Mouse (Mus musculus): ENCODE results near the gene Rprd1b. TPM values are rescaled to one million over a fixed set of nuclear protein-coding genes. Genes with fewer than 3 reads are reported as not detected.
A peak's percentile ranks its signal among the peaks of the same experiment; 100 is the strongest.

The Rprd1b gene
- polyA plus RNA-seq, 1 experiment: 20.8 TPM

GRCm38 (mm10) chr2:158094300-158094699, 66.0 kb downstream of the Rprd1b start:
- Histone ChIP-seq H3K4me1 (ENCODE audit: control insufficient read depth, insufficient read depth, low read length) (peaks cover 12% of the 10 kb centered on the region), H3K27ac (ENCODE audit: insufficient read depth, low read length) (no peak overlapping the region)
- no peak for TF ChIP-seq CTCF (IDR thresholded peaks at IDR 0.05; ENCODE audit: borderline replicate concordance, insufficient read depth, low read length)
- no peak for TF ChIP-seq POLR2A (IDR thresholded peaks at IDR 0.05; ENCODE audit: low read depth, low read length)

GRCm38 (mm10) chr2:158094846-158095245, 66.5 kb downstream of the Rprd1b start:
- TF ChIP-seq CTCF (IDR thresholded peaks at IDR 0.05; ENCODE audit: borderline replicate concordance, insufficient read depth, low read length) (no peak), POLR2A (IDR thresholded peaks at IDR 0.05; ENCODE audit: low read depth, low read length) (no peak)
- Histone ChIP-seq H3K4me3 (ENCODE audit: insufficient read depth, low read length) (no peak overlapping the region), H3K4me1 (ENCODE audit: control insufficient read depth, insufficient read depth, low read length) (peaks cover 12% of the 10 kb centered on the region), H3K27ac (ENCODE audit: insufficient read depth, low read length) (no peak overlapping the region)

More at GRCm38 (mm10) chr2:158094300-158094699, 66.0 kb downstream of the Rprd1b start:
- no peak overlapping the region for H3K4me3 ChIP-seq (ENCODE audit: insufficient read depth, low read length)

- Histone ChIP-seq H3K4me1 (ENCODE audit: control insufficient read depth, insufficient read depth, low read length) (peaks cover 13% of the 10 kb centered on the region), H3K27ac (ENCODE audit: insufficient read depth, low read length) (no peak overlapping the region)
- no peak for TF ChIP-seq POLR2A (IDR thresholded peaks at IDR 0.05; ENCODE audit: low read depth, low read length)
- no peak for TF ChIP-seq CTCF (IDR thresholded peaks at IDR 0.05; ENCODE audit: borderline replicate concordance, insufficient read depth, low read length)
Measured at GRCm38 (mm10) chr2:158097071-158097470, 68.8 kb downstream of the Rprd1b start.

GRCm38 (mm10) chr2:158098730-158099129, 70.4 kb downstream of the Rprd1b start:
- H3K27ac ChIP-seq (ENCODE audit: insufficient read depth, low read length): no peak overlapping the region
- no peak for TF ChIP-seq CTCF (IDR thresholded peaks at IDR 0.05; ENCODE audit: borderline replicate concordance, insufficient read depth, low read length)
- no peak for TF ChIP-seq POLR2A (IDR thresholded peaks at IDR 0.05; ENCODE audit: low read depth, low read length)
- H3K4me3 ChIP-seq (ENCODE audit: insufficient read depth, low read length): no peak overlapping the region
- peaks cover 7% of the 10 kb centered on the region for H3K4me1 ChIP-seq (ENCODE audit: control insufficient read depth, insufficient read depth, low read length)

More at GRCm38 (mm10) chr2:158097071-158097470, 68.8 kb downstream of the Rprd1b start:
- no peak overlapping the region for H3K4me3 ChIP-seq (ENCODE audit: insufficient read depth, low read length)

DNA sequence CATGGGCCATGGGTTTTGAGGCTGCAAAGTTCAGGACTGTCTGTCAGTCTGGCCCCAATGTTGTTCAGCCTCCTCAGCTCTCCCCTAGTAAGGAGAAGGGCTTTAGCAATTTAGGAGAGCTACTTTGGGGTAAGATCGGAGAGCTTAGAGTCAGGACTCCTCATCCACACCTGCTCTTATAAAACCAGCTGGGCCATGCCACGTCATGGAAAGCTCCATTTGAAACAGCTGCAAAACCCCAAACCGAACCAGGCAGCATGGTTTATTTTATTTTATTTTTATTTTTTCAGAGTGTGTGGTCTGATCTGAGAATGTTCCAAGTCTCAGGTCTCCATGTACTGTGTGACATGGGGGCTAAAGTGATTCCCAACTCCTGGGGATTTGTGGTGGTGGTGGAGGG, 71.2 kb downstream of the Rprd1b start:
- Histone ChIP-seq H3K4me1 (ENCODE audit: control insufficient read depth, insufficient read depth, low read length) (peaks cover 2% of the 10 kb centered on the region), H3K27ac (ENCODE audit: insufficient read depth, low read length) (no peak overlapping the region), H3K4me3 (ENCODE audit: insufficient read depth, low read length) (no peak overlapping the region)
- TF ChIP-seq CTCF (IDR thresholded peaks at IDR 0.05; ENCODE audit: borderline replicate concordance, insufficient read depth, low read length) (no peak), POLR2A (IDR thresholded peaks at IDR 0.05; ENCODE audit: low read depth, low read length) (no peak)

- H3K4me1 ChIP-seq (ENCODE audit: control insufficient read depth, insufficient read depth, low read length): peaks cover 2% of the 10 kb centered on the region; the same call in 1 of the 2 replicates
- H3K27ac ChIP-seq (ENCODE audit: insufficient read depth, low read length): no peak overlapping the region
- no peak overlapping the region for H3K4me3 ChIP-seq (ENCODE audit: insufficient read depth, low read length)
- TF ChIP-seq POLR2A (IDR thresholded peaks at IDR 0.05; ENCODE audit: low read depth, low read length) (no peak), CTCF (IDR thresholded peaks at IDR 0.05; ENCODE audit: borderline replicate concordance, insufficient read depth, low read length) (no peak)
Measured at GRCm38 (mm10) chr2:158101768-158102167, 73.5 kb downstream of the Rprd1b start.

DNA sequence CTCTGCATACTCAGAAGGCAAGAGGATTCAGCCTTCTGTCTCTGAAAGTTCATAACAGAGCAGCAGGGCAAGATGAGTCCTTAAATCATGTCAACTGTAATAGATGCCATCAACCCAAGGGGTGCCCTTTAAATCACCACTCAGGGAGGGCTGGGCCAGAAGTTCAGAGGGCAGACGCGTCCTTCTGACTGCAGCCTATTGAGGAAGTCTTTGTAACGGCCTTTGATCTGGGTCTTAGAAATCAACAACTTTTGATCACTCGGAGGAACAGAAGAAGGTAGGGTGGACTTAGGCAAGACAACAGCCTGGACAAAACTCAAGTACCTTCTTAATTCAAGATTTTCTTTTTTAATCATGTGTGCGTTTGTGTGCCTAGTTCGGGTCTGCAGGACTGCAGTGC, 76.7 kb downstream of the Rprd1b start:
- Histone ChIP-seq H3K4me3 (ENCODE audit: insufficient read depth, low read length) (no peak overlapping the region), H3K4me1 (ENCODE audit: control insufficient read depth, insufficient read depth, low read length) (peaks cover 13% of the 10 kb centered on the region; the same call in 1 of the 2 replicates), H3K27ac (ENCODE audit: insufficient read depth, low read length) (no peak overlapping the region)
- TF ChIP-seq POLR2A (IDR thresholded peaks at IDR 0.05; ENCODE audit: low read depth, low read length) (no peak), CTCF (IDR thresholded peaks at IDR 0.05; ENCODE audit: borderline replicate concordance, insufficient read depth, low read length) (no peak)

DNA sequence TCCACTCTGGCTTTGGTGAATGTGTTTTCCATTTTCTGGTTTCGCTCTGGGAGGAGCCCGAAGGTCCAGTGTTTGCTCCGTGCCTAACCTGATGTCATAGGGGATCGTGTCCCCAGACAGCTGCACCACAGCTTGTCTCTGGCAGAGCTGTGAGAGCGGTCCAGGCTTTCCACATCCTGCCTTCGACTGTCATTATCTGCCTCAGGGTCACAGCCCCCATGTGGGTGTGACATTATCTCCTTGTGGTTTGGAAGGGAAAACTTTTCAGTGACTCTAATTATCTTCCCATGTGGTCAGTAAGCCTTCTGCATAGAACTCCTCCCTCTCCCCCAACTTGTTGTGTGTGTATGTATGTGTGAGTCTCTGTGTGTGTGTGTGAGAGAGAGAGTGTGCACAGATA, 77.3 kb downstream of the Rprd1b start:
- H3K27ac ChIP-seq (ENCODE audit: insufficient read depth, low read length): no peak overlapping the region
- TF ChIP-seq POLR2A (IDR thresholded peaks at IDR 0.05; ENCODE audit: low read depth, low read length) (no peak), CTCF (IDR thresholded peaks at IDR 0.05; ENCODE audit: borderline replicate concordance, insufficient read depth, low read length) (no peak)
- no peak overlapping the region for H3K4me3 ChIP-seq (ENCODE audit: insufficient read depth, low read length)
- peaks cover 14% of the 10 kb centered on the region; the same call in 1 of the 2 replicates for H3K4me1 ChIP-seq (ENCODE audit: control insufficient read depth, insufficient read depth, low read length)

- TF ChIP-seq POLR2A (IDR thresholded peaks at IDR 0.05; ENCODE audit: low read depth, low read length) (no peak), CTCF (IDR thresholded peaks at IDR 0.05; ENCODE audit: borderline replicate concordance, insufficient read depth, low read length) (peak; percentile 69)
- Histone ChIP-seq H3K4me3 (ENCODE audit: insufficient read depth, low read length) (no peak overlapping the region), H3K4me1 (ENCODE audit: control insufficient read depth, insufficient read depth, low read length) (peaks cover 14% of the 10 kb centered on the region; the same call in 1 of the 2 replicates), H3K27ac (ENCODE audit: insufficient read depth, low read length) (no peak overlapping the region)
Measured at GRCm38 (mm10) chr2:158106947-158107587, 78.8 kb downstream of the Rprd1b start.

DNA sequence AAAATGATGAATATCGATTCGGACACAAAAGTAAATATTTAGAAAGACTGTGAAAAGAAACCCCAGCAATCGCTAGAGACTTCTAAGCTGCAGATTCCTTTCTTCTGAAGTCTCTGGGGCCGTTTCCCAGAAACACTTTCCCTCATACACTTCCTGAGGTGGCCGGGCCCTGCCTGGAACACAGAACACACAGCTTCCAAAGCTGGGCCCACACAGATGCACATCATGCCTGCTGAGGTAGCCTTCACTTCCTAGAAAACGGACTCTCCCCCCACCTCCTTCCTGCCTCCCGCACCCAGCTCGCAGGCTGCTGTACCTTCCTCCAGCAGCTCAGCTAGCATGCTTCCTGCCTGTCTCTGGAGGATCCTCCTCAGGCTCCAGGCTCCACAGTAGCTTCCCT, 81.2 kb downstream of the Rprd1b start:
- H3K4me3 ChIP-seq (ENCODE audit: insufficient read depth, low read length): no peak overlapping the region
- TF ChIP-seq POLR2A (IDR thresholded peaks at IDR 0.05; ENCODE audit: low read depth, low read length) (no peak), CTCF (IDR thresholded peaks at IDR 0.05; ENCODE audit: borderline replicate concordance, insufficient read depth, low read length) (no peak)
- H3K4me1 ChIP-seq (ENCODE audit: control insufficient read depth, insufficient read depth, low read length): peaks cover 14% of the 10 kb centered on the region; the same call in 1 of the 2 replicates
- H3K27ac ChIP-seq (ENCODE audit: insufficient read depth, low read length): peak overlapping the region; percentile 79
